Mouse (Mus musculus) kidney, adult 2 months (tissue): ENCODE results near the gene Inppl1. TPM values are rescaled to one million over a fixed set of nuclear protein-coding genes. Genes with fewer than 3 reads are reported as not detected.

Source experiments
- DNase-seq: peaks from one replicate; pipeline ENCODE4 v3.0.0; 2021
- H3K27ac ChIP-seq: fragments of 200-500 bp; 2 replicates; pipeline ENCODE4 v1.5.1; 2012; ENCODE audit warnings: low read depth, low read length, control low read depth, inconsistent platforms; ENCODE audit not compliant: insufficient read depth
- H3K27me3 ChIP-seq: fragments of 200-500 bp; replicated peaks from 2 replicates; pipeline ENCODE4 v1.6.1; 2012; ENCODE audit warnings: mild to moderate bottlenecking, moderate library complexity, low read length, inconsistent platforms; ENCODE audit not compliant: control insufficient read depth, insufficient read depth
- H3K36me3 ChIP-seq: fragments of 200-500 bp; 2 replicates; pipeline ENCODE4 v1.6.1; 2012; ENCODE audit warnings: mild to moderate bottlenecking, moderate library complexity, low read length, inconsistent platforms; ENCODE audit not compliant: control insufficient read depth, insufficient read depth
- H3K4me1 ChIP-seq: fragments of 200-500 bp; 2 replicates; pipeline ENCODE4 v1.6.1; 2011; ENCODE audit warnings: low read length; ENCODE audit not compliant: control insufficient read depth, insufficient read depth
- H3K4me3 ChIP-seq: fragments of 200-500 bp; 2 replicates; pipeline ENCODE4 v1.5.1; 2011; ENCODE audit warnings: mild to moderate bottlenecking, low read depth, low read length, control low read depth; ENCODE audit not compliant: insufficient read depth
- CTCF ChIP-seq: fragments of 200-500 bp; conservative IDR thresholded peaks from 2 replicates; pipeline ENCODE4 v1.5.1; 2011; ENCODE audit warnings: low read depth, mild to moderate bottlenecking, control low read depth, low read length, moderate library complexity, mixed read lengths; ENCODE audit not compliant: insufficient read depth, insufficient read length
- POLR2A ChIP-seq: fragments of 200-500 bp; IDR thresholded peaks from one replicate; pipeline ENCODE4 v1.6.1; 2011; ENCODE audit warnings: low read depth, low read length, control low read depth
- WGBS: fragments of 180-500 bp; shearing (Covaris S2); methylation state at CpG from one replicate; pipeline ENCODE4 v1.1.7; 2018; 5-methylcytosine and 5-hydroxymethylcytosine counted together
- polyA plus RNA-seq: library from polyadenylated mRNA; depleted of rRNA; stranded (reverse); fragments of >200 nt; gene quantifications from 2 replicates; pipeline ENCODE4 v1.2.3, GENCODE M21; 2012

The Inppl1 gene
- polyA plus RNA-seq, 1 experiment = 62.1 TPM

DNA sequence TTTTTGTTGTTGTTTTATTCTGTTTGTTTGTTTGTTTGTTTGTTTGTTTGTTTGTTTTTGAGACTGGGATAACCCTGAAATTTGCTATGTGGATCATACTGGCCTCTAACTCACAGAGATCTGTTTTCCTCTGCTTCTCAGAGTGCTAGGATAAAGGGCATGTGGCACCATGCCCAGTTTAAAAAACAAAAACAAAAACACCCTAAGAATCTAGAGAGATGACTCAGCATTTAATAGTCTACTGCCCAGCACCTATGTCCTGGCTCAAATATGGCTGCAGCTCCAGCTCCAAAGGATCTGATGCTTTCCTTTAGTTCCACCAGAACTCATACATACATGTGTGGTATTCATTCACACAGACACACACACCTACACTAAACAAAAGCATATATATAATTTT is 22.9 kb upstream of the Inppl1 start:
- Histone ChIP-seq H3K36me3 (peaks cover 3% of the 10 kb centered on the region; the same call in 1 of the 2 replicates), H3K4me3 (no peak overlapping the region), H3K27me3 (no peaks in the 10 kb centered on the region), H3K4me1 (peaks cover 4% of the 10 kb centered on the region; the same call in 1 of the 2 replicates), H3K27ac (peak overlapping the region; percentile 52; the same call in 1 of the 2 replicates)
- TF ChIP-seq POLR2A (no peak), CTCF (no peak)
- DNase-seq = peak; percentile 90

DNA sequence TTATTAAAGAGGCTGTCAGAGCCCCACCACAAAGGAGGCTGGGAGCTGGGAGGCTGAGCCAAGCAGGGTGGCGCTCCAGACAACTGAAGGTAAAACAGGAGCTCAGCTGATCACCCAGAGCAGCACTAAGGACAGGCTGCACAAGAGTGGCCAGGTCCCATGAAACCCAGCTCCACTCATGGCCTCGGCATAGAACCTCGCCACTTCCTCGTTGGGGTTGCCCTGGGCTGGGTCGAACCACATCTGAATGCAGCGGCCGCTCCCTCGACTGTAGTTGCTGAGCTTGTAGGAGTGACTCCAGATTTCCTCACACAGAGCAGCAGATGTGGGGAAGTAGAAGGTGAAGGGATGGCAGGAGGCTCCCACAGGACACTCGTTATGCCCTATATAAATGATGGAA is 20.3 kb upstream of the Inppl1 start:
- WGBS = 70% methylated on average over 9 of the region's 9 CpGs
- Histone ChIP-seq H3K27ac (no peak overlapping the region), H3K27me3 (no peaks in the 10 kb centered on the region)

DNA sequence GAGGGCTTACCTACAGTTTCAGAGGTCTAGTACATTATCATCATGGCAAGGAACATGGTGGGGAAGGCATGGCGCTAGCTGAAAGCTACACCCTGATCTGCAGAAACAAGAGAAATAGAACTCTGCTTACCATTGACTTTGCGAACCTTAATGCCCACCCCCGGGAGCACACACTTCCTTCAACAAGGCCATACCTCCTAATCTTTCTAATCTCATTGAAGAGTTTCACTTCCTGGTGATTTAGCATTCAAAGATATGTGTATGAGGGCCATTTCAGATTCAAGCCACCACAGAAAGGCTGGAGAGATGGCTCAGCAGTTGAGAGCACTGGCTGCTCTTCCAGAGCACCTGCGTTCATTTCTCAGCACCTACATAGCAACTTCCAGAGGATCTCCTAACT is 19.1 kb upstream of the Inppl1 start, which contains the start of gene Folr2:
Gene Folr2, minus strand, starts transcription at position 101 of the 400 bp plus-strand sequence.
- no peaks in the 10 kb centered on the region for H3K27me3 ChIP-seq
- H3K4me1 ChIP-seq = peaks cover 2% of the 10 kb centered on the region; the same call in 1 of the 2 replicates
- TF ChIP-seq POLR2A (no peak), CTCF (no peak)
- DNase-seq = no peak
- no peak within 1 kb of the TSS for H3K27ac ChIP-seq
- H3K36me3 ChIP-seq = peaks cover 3% of the 10 kb centered on the region; the same call in 1 of the 2 replicates
- WGBS = 89% methylated on average over 4 of the region's 4 CpGs
- H3K4me3 ChIP-seq = no peak within 1 kb of the TSS

More for the DNA sequence above, 20.3 kb upstream of the Inppl1 start:
- DNase-seq = no peak
- Histone ChIP-seq H3K4me1 (peaks cover 2% of the 10 kb centered on the region; the same call in 1 of the 2 replicates), H3K4me3 (no peak overlapping the region), H3K36me3 (peaks cover 3% of the 10 kb centered on the region; the same call in 1 of the 2 replicates)
- TF ChIP-seq CTCF (no peak), POLR2A (no peak)

DNA sequence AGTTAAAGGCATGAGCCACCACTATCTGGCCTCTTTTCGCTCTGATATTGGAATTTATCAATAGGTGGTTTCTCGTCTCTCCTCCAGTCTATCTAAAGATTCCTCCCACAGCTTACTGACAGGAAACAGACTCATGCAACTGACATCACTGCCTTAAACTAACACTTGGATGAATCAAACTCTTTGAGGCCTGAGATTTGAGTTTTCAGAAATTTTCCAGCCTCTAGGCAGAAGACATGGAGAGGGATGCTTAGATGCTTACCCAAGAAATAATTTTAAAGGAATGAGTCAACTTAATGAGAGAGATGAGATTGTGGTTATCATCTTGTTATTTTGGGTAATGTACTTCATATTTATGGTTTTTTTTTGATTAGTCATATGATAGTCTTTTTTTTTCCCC is 15.8 kb upstream of the Inppl1 start:
- Histone ChIP-seq H3K27me3 (no peaks in the 10 kb centered on the region), H3K4me1 (no peaks in the 10 kb centered on the region; the same call in 1 of the 2 replicates), H3K27ac (no peak overlapping the region), H3K36me3 (peaks cover 1% of the 10 kb centered on the region; the same call in 1 of the 2 replicates), H3K4me3 (no peak overlapping the region)
- no peak for DNase-seq
- WGBS = 89% methylated on average over 2 of the region's 2 CpGs
- TF ChIP-seq CTCF (no peak), POLR2A (no peak)

DNA sequence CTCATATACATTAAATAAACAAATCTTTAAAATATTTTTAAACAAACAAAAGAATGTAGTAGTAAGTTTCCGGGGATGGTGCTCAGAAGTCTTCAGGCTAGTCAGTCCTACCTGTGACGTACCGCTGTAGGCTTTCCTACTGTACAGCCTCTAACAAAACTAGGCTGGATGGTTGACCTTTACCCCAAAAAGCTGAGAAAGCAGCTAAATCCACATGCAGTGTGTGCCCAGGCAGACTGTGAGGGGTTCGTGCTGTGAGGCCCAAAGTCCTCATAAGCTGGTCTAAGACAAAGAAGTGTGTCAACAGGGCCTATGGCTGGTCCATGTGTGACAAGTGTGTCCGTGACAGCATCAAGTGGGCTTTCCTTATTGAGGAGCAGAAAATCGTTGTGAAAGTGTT is 14.8 kb upstream of the Inppl1 start:
- H3K27me3 ChIP-seq = no peaks in the 10 kb centered on the region
- peak; percentile 57 for DNase-seq
- no peak overlapping the region for H3K27ac ChIP-seq
- peaks cover 1% of the 10 kb centered on the region; the same call in 1 of the 2 replicates for H3K36me3 ChIP-seq
- 77% methylated on average over 6 of the region's 6 CpGs for WGBS
- no peaks in the 10 kb centered on the region; the same call in 1 of the 2 replicates for H3K4me1 ChIP-seq
- TF ChIP-seq POLR2A (no peak), CTCF (no peak)
- no peak overlapping the region for H3K4me3 ChIP-seq

DNA sequence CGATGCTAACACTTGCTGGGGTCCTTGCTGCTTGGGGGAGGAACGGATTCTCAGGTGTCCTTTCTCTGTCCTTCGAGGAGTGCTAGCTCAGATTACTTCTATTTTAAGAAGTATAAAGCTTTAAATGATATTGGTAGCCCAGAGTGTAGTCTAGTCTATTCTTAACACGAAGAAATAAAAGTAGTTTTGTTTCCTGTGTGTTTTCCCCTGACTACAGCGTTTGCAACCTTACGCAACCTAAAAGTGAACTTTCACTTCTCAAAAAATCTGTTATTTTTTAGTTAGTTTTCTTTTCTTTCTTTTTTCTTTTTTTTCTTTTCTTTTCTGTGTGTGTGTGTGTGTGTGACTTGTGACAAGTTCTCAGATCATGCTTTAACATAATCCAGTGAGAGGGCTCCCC is 13.7 kb upstream of the Inppl1 start:
- no peak for TF ChIP-seq POLR2A
- TF ChIP-seq CTCF = no peak
- H3K36me3 ChIP-seq = no peaks in the 10 kb centered on the region; the same call in 1 of the 2 replicates
- no peak overlapping the region for H3K4me3 ChIP-seq
- H3K27me3 ChIP-seq = no peaks in the 10 kb centered on the region
- 58% methylated on average over 6 of the region's 6 CpGs for WGBS
- H3K4me1 ChIP-seq = no peaks in the 10 kb centered on the region; the same call in 1 of the 2 replicates
- no peak for DNase-seq
- H3K27ac ChIP-seq = no peak overlapping the region

DNA sequence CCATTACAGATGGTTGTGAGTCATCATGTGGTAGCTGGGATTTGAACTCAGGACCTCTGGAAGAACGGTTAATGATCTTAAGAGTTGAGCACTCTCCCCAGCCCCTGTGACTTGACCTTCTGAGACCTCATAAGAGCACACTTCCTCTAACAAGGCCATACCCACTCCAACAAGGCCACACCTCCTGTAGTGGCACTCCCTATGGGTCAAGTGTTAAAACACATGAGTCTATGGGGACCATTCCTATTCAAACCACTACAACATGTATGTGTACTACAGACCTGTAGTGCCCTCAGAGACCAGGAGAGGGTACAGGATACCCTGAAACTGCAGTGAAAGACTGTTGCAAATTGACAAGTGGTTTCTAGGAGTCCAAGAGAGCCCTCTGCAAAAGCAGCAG is 9.9 kb upstream of the Inppl1 start:
- Histone ChIP-seq H3K4me1 (no peaks in the 10 kb centered on the region; the same call in 1 of the 2 replicates), H3K36me3 (no peaks in the 10 kb centered on the region), H3K27ac (no peak overlapping the region), H3K27me3 (no peaks in the 10 kb centered on the region), H3K4me3 (no peak overlapping the region)
- DNase-seq = no peak
- 95% methylated on average over 1 of the region's 1 CpGs for WGBS
- TF ChIP-seq CTCF (no peak), POLR2A (no peak)
